Mouse (Mus musculus) lung, postnatal 36 days (tissue): ENCODE data around the gene Olfr358.

ENCODE experiments used
- DNase-seq: peaks from one replicate; pipeline ENCODE4 v3.0.0; 2022; ENCODE audit warnings: mixed read lengths

The Olfr358 gene

GRCm38 (mm10) chr2:37009235-37009634 lies at the start of gene Olfr358:
Olfr358 (minus strand) TSS chr2:37009335.
- DNase-seq, result no peak

GRCm38 (mm10) chr2:36997030-36997429 lies 12.1 kb downstream of the Olfr358 start:
- DNase-seq, result no peak

GRCm38 (mm10) chr2:36993527-36993926 lies 15.6 kb downstream of the Olfr358 start, which contains the start of gene Olfr357:
Olfr357 (plus strand) TSS chr2:36993827.
- no peak for DNase-seq
